Mouse (Mus musculus) heart, adult 2 months (tissue): ENCODE results near the gene Ten1. TPM values are rescaled to one million over a fixed set of nuclear protein-coding genes. Genes with fewer than 3 reads are reported as not detected.

Experiments used
- DNase-seq, 2 experiments: peaks; one replicate each; pipeline ENCODE4 v3.0.0; 2021
- H3K27ac ChIP-seq: fragments of 200-600 bp; 2 replicates; pipeline ENCODE4 v1.8.1; 2022
- H3K27me3 ChIP-seq: fragments of 200-500 bp; 2 replicates; pipeline ENCODE4 v1.6.1; 2012; ENCODE audit warnings: mild to moderate bottlenecking, low read length, inconsistent platforms, mixed read lengths; ENCODE audit not compliant: control insufficient read depth, insufficient read depth
- H3K36me3 ChIP-seq: fragments of 200-500 bp; 2 replicates; pipeline ENCODE4 v1.6.1; 2012; ENCODE audit warnings: low read length, inconsistent platforms; ENCODE audit not compliant: control insufficient read depth, insufficient read depth
- H3K4me1 ChIP-seq: fragments of 200-500 bp; 2 replicates; pipeline ENCODE4 v1.6.1; 2011; ENCODE audit warnings: low read length; ENCODE audit not compliant: control insufficient read depth, insufficient read depth
- H3K4me3 ChIP-seq: fragments of 200-600 bp; 2 replicates; pipeline ENCODE4 v1.8.1; 2022
- H3K79me2 ChIP-seq: fragments of 200-500 bp; replicated peaks from 2 replicates; pipeline ENCODE4 v1.6.1; 2012; ENCODE audit warnings: mild to moderate bottlenecking, inconsistent platforms, low read length, moderate library complexity, mixed read lengths; ENCODE audit not compliant: control insufficient read depth, insufficient read depth
- H3K9ac ChIP-seq: fragments of 200-500 bp; 2 replicates; pipeline ENCODE4 v1.6.1; 2012; ENCODE audit warnings: low read depth, mild to moderate bottlenecking, control low read depth, inconsistent platforms, low read length, mixed read lengths
- CTCF ChIP-seq: fragments of 200-600 bp; IDR thresholded peaks from 2 replicates; pipeline ENCODE4 v1.8.1; 2022; ENCODE audit warnings: antibody characterized with exemption, mild to moderate bottlenecking, moderate library complexity
- EP300 ChIP-seq: fragments of 200-500 bp; IDR thresholded peaks from 2 replicates; pipeline ENCODE4 v1.6.1; 2011; ENCODE audit warnings: low read depth, low read length, control low read depth; ENCODE audit not compliant: insufficient read depth
- POLR2A ChIP-seq: fragments of 200-500 bp; IDR thresholded peaks from 2 replicates; pipeline ENCODE4 v1.6.1; 2011; ENCODE audit warnings: mild to moderate bottlenecking, low read depth, low read length, control low read depth; ENCODE audit not compliant: insufficient read depth
- WGBS: fragments of 180-500 bp; shearing (Covaris S2); methylation state at CpG from one replicate; pipeline ENCODE4 v1.1.7; 2018; 5-methylcytosine and 5-hydroxymethylcytosine counted together
- intact Hi-C: fragments of 180-260 bp; cut with DNase I; formaldehyde crosslinking; loops from one replicate; pipeline ENCODE4 v1.15.1; 2025
- polyA plus RNA-seq: library from polyadenylated mRNA; depleted of rRNA; stranded (reverse); fragments of >200 nt; gene quantifications from 2 replicates; pipeline ENCODE4 v1.2.3, GENCODE M21; 2012
- total RNA-seq, 2 experiments: library from RNA; stranded (reverse); gene quantifications; 2 replicates each; pipeline ENCODE4 v1.2.3; 2021

Ten1 gene
- total and polyA plus RNA-seq, 3 experiments: 9.1 to 12.8 (median 10.2) TPM

GRCm38 (mm10) chr11:116167232-116167631, 31.4 kb upstream of the Ten1 start:
- Histone ChIP-seq H3K79me2 (no peaks in the 10 kb centered on the region), H3K9ac (peak overlapping the region; percentile 87), H3K27me3 (no peaks in the 10 kb centered on the region), H3K4me3 (peak overlapping the region; percentile 81), H3K36me3 (no peaks in the 10 kb centered on the region), H3K27ac (peak overlapping the region; percentile 81), H3K4me1 (no peaks in the 10 kb centered on the region; the same call in 1 of the 2 replicates)
- 9% methylated on average over 6 of the region's 6 CpGs for WGBS
- TF ChIP-seq POLR2A (no peak), EP300 (no peak), CTCF (no peak)
- intact Hi-C loops: loop anchor here (2.0 kb wide), 2 partner anchors 24 to 52 kb away; no protein-coding TSS in a partner anchor
- no peak for DNase-seq

DNA sequence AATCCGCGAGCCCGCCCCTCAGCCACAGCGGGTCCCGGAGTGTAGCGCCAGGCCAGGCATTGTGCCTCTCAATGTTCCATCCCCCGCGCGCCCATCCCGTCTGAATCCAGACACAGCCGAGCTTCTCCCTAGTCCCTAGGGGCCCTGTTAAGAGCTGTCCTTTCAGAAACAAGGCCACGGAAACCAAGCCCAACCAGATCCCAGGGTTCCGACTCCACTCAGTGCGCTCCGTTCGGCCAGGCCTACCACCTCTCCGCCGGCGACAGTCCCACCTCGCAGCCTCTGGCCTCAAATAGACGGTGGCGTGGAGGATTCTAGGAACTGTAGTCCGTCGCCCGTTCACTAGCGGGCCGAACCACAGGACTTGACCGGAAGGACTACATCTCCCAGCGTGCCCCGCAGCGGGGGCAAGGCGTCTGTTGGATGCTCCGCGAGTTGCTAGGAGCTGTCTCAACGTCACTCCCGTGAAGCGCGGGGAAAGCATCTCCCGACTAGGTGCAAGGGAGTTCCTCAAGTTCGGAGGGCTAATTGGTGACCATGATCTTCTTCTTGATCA, 30.7 kb upstream of the Ten1 start, which contains the start of gene Fbf1:
Fbf1 (minus strand) TSS at position 283 of the 556 bp plus-strand sequence.
- H3K4me1 ChIP-seq: no peaks in the 10 kb centered on the region; the same call in 1 of the 2 replicates
- peak within 1 kb of the TSS; percentile 81 for H3K4me3 ChIP-seq
- peak; percentile 95 to 96 for DNase-seq
- no peaks in the 10 kb centered on the region for H3K27me3 ChIP-seq
- intact Hi-C loops: loop anchor here (2.0 kb wide), 2 partner anchors 25 to 51 kb away; no protein-coding TSS in a partner anchor
- peak; percentile 75; the same call in 1 of the 2 replicates for TF ChIP-seq EP300
- TF ChIP-seq CTCF: peak; percentile 9; the same call in 1 of the 2 replicates
- TF ChIP-seq POLR2A: peak; percentile 89
- peak within 1 kb of the TSS; percentile 87 for H3K9ac ChIP-seq
- peak within 1 kb of the TSS; percentile 81 for H3K27ac ChIP-seq
- H3K79me2 ChIP-seq: no peaks in the 10 kb centered on the region
- no peaks in the 10 kb centered on the region for H3K36me3 ChIP-seq
- under 1% methylated on average over 40 of the region's 40 CpGs for WGBS

GRCm38 (mm10) chr11:116169214-116169613, 29.4 kb upstream of the Ten1 start:
- no peaks in the 10 kb centered on the region for H3K36me3 ChIP-seq
- no peak overlapping the region for H3K4me3 ChIP-seq
- no peak for DNase-seq
- no peak for TF ChIP-seq EP300
- no peak for TF ChIP-seq POLR2A
- no peak for TF ChIP-seq CTCF
- H3K27ac ChIP-seq: no peak overlapping the region
- no peaks in the 10 kb centered on the region; the same call in 1 of the 2 replicates for H3K4me1 ChIP-seq
- no peaks in the 10 kb centered on the region for H3K27me3 ChIP-seq
- WGBS: 63% methylated on average over 3 of the region's 3 CpGs
- no peak overlapping the region for H3K9ac ChIP-seq
- intact Hi-C loops: no loop called here
- H3K79me2 ChIP-seq: no peaks in the 10 kb centered on the region

GRCm38 (mm10) chr11:116170003-116170800, 28.5 kb upstream of the Ten1 start:
- H3K27ac ChIP-seq: no peak overlapping the region
- no peaks in the 10 kb centered on the region; the same call in 1 of the 2 replicates for H3K4me1 ChIP-seq
- TF ChIP-seq EP300 (no peak), CTCF (no peak), POLR2A (no peak)
- WGBS: 76% methylated on average over 5 of the region's 5 CpGs
- intact Hi-C loops: no loop called here
- H3K36me3 ChIP-seq: no peaks in the 10 kb centered on the region
- no peaks in the 10 kb centered on the region for H3K79me2 ChIP-seq
- DNase-seq: no peak
- H3K27me3 ChIP-seq: no peaks in the 10 kb centered on the region
- no peak overlapping the region for H3K9ac ChIP-seq
- H3K4me3 ChIP-seq: no peak overlapping the region

- WGBS: 92% methylated on average over 2 of the region's 2 CpGs
These were observed 26.7 kb upstream of the Ten1 start for GRCm38 (mm10) chr11:116171959-116172358.

More at GRCm38 (mm10) chr11:116171959-116172358, 26.7 kb upstream of the Ten1 start:
- no peak for DNase-seq
- no peaks in the 10 kb centered on the region for H3K27me3 ChIP-seq
- H3K4me1 ChIP-seq: no peaks in the 10 kb centered on the region; the same call in 1 of the 2 replicates
- no peak overlapping the region for H3K4me3 ChIP-seq
- intact Hi-C loops: no loop called here
- no peaks in the 10 kb centered on the region for H3K79me2 ChIP-seq
- H3K27ac ChIP-seq: no peak overlapping the region
- TF ChIP-seq CTCF: no peak
- TF ChIP-seq POLR2A: no peak
- no peak for TF ChIP-seq EP300
- H3K9ac ChIP-seq: no peak overlapping the region
- H3K36me3 ChIP-seq: no peaks in the 10 kb centered on the region
